Comparison of ENCODE assay signal across 13 mouse cellular contexts in genomic region chr2:121003586-121003985, GRCm38 (mm10). TPM values are rescaled to one million over a fixed set of nuclear protein-coding genes. Genes with fewer than 3 reads are reported as not detected.
DNase-seq lines count a peak whose midpoint lies in the region; TF ChIP-seq lines count a peak whose summit lies in the region.
"Had no signal": no experiment of that assay in that cellular context is flagged by ENCODE, and none has a peak within 500 bp of the region (broad histone marks: within the 10 kb centered on the region; RNA-seq: fewer than 3 reads in every experiment).

No protein-coding gene starts in this region.

- no peak overlapping the region for H3K9ac ChIP-seq in liver, adult 2 months (ENCODE audit: low read depth, low read length)
- H3K9ac ChIP-seq: embryonic facial prominence, embryonic 15.5 days; heart, embryonic 15.5 days; limb, embryonic 15.5 days; midbrain, embryonic 13.5 days had no signal

- no peak overlapping the region for H3K4me3 ChIP-seq in liver, adult 2 months (ENCODE audit: insufficient read depth, low read depth, low read length)
- H3K4me3 ChIP-seq: embryonic facial prominence, embryonic 15.5 days; heart, embryonic 15.5 days; limb, embryonic 15.5 days; midbrain, embryonic 13.5 days had no signal

- no peaks in the 10 kb centered on the region for H3K27me3 ChIP-seq in liver, adult 2 months (ENCODE audit: control insufficient read depth, insufficient read depth, low read length)
- H3K27me3 ChIP-seq: embryonic facial prominence, embryonic 15.5 days; heart, embryonic 15.5 days; limb, embryonic 15.5 days; midbrain, embryonic 13.5 days had no signal

- H3K4me1 ChIP-seq in liver, adult 2 months (ENCODE audit: control insufficient read depth, insufficient read depth, low read length) = no peaks in the 10 kb centered on the region
- H3K4me1 ChIP-seq: heart, embryonic 15.5 days; limb, embryonic 15.5 days had no signal

- no peak for TF ChIP-seq CTCF in liver, adult 2 months (IDR thresholded peaks at IDR 0.05; ENCODE audit: low read depth, low read length)

- TF ChIP-seq POLR2A in liver, adult 2 months (IDR thresholded peaks at IDR 0.05; ENCODE audit: extremely low read depth, insufficient read depth, low read length) = no peak

- DNase-seq in cerebellum, adult 9-10 months = peak; percentile 65
- no peak for DNase-seq in cerebellum, adult 9-11 months
- peak; percentile 10 for DNase-seq in liver, adult 2 months (ENCODE audit: extremely low read depth, low read depth, low spot score)
- no peak for DNase-seq in liver
- DNase-seq in 416B (ENCODE audit: low read depth) = peak; percentile 74
- peak; percentile 8 for DNase-seq in T-cell, adult 2 months (ENCODE audit: low spot score)
- no peak for DNase-seq in right cerebral cortex, adult 2 months (ENCODE audit: low spot score in 2 of 2)
- no peak for DNase-seq in MN1 (ENCODE audit: low spot score)

- 89% methylated on average over 2 of the region's 2 CpGs for WGBS in liver, adult 2 months

- no peaks in the 10 kb centered on the region for H3K79me2 ChIP-seq in liver, adult 2 months (ENCODE audit: control insufficient read depth, insufficient read depth, low read length)

- no peak overlapping the region for H3K27ac ChIP-seq in liver, adult 2 months (replicated peaks; ENCODE audit: insufficient read depth, low read depth, low read length)
- H3K27ac ChIP-seq: embryonic facial prominence, embryonic 15.5 days; heart, embryonic 15.5 days; limb, embryonic 15.5 days; midbrain, embryonic 13.5 days had no signal

- peaks cover 9% of the 10 kb centered on the region; the same call in 1 of the 2 replicates for H3K36me3 ChIP-seq in liver, adult 2 months (ENCODE audit: control insufficient read depth, insufficient read depth, low read length)
- H3K36me3 ChIP-seq: embryonic facial prominence, embryonic 15.5 days; heart, embryonic 15.5 days; limb, embryonic 15.5 days had no signal

RNA-seq across cellular contexts. Expression of gene Ccndbp1, which starts 4.6 kb away (rescaled TPM):
- 13.7 and 13.8 TPM in 2 replicates for total RNA-seq in liver, adult 2 months (2014; rRNA removed)
- 10.1 and 12.5 TPM in 2 replicates for polyA plus RNA-seq in liver, adult 2 months (2012; rRNA removed)

RNA-seq across cellular contexts. Expression of gene Tmem62, which starts 26.8 kb away (rescaled TPM):
- 13.6 and 17.7 TPM in 2 replicates for total RNA-seq in liver, adult 2 months (2014; rRNA removed)
- polyA plus RNA-seq in liver, adult 2 months (2012; rRNA removed) = 7.4 and 8.0 TPM in 2 replicates

RNA-seq across cellular contexts. Expression of gene Ubr1, which starts 33.1 kb away (rescaled TPM):
- 16.1 and 19.1 TPM in 2 replicates for total RNA-seq in liver, adult 2 months (2014; rRNA removed)
- 10.2 and 14.4 TPM in 2 replicates for polyA plus RNA-seq in liver, adult 2 months (2012; rRNA removed)

RNA-seq across cellular contexts. Expression of gene Epb42, which starts 33.3 kb away (rescaled TPM):
- not detected in 2 replicates for total RNA-seq in liver, adult 2 months (2014; rRNA removed)
- polyA plus RNA-seq in liver, adult 2 months (2012; rRNA removed) = 0.10 TPM in 1 of 2 replicates, not detected in the other
- total RNA-seq: layer of hippocampus, postnatal 14 days had no signal

Comparison
In these comparisons a context has a peak if more than half of its experiments do, and no peak if none do; other contexts are left out.
1. DNase-seq: peak in cerebellum, adult 9-10 months (single experiment), liver, adult 2 months (single experiment), 416B (single experiment) and T-cell, adult 2 months (single experiment); none in cerebellum, adult 9-11 months (single experiment), liver (single experiment), right cerebral cortex, adult 2 months (0 of 2) and MN1 (single experiment).